Mouse (Mus musculus) kidney, embryonic 14.5 days (tissue): ENCODE measurements around the gene Id2. TPM values are rescaled to one million over a fixed set of nuclear protein-coding genes. Genes with fewer than 3 reads are reported as not detected.

Experiments
- ATAC-seq: fragments of 200-750 bp; cut with Nextera tagmentation; 2 replicates; pipeline ENCODE4 v1.8.0; 2017; ENCODE audit warnings: moderate number of reproducible peaks, mild to moderate bottlenecking, moderate TSS enrichment, moderate library complexity; ENCODE audit not compliant: low FRiP score, low TSS enrichment
- H3K27ac ChIP-seq: fragments of 300-500 bp; sonication (generic); 2 replicates; pipeline ENCODE4 v1.5.1; 2014; ENCODE audit warnings: low read depth, mild to moderate bottlenecking, low read length, moderate library complexity, mixed read lengths
- H3K27me3 ChIP-seq: fragments of 300-500 bp; sonication (generic); 2 replicates; pipeline ENCODE4 v1.6.1; 2014; ENCODE audit warnings: mild to moderate bottlenecking, low read length; ENCODE audit not compliant: control insufficient read depth, insufficient read depth
- H3K36me3 ChIP-seq: fragments of 300-500 bp; sonication (generic); 2 replicates; pipeline ENCODE4 v1.6.1; 2014; ENCODE audit warnings: low read length, mixed read lengths; ENCODE audit not compliant: control insufficient read depth, insufficient read depth
- H3K4me1 ChIP-seq: fragments of 300-500 bp; sonication (generic); 2 replicates; pipeline ENCODE4 v1.6.1; 2014; ENCODE audit warnings: low read length, mixed read lengths; ENCODE audit not compliant: control insufficient read depth, insufficient read depth
- H3K4me2 ChIP-seq: fragments of 300-500 bp; sonication (generic); replicated peaks from 2 replicates; pipeline ENCODE4 v1.6.1; 2014; ENCODE audit warnings: low read depth, mild to moderate bottlenecking, low read length
- H3K4me3 ChIP-seq: fragments of 300-500 bp; sonication (generic); 2 replicates; pipeline ENCODE4 v1.5.1; 2014; ENCODE audit warnings: mild to moderate bottlenecking, low read length
- H3K9ac ChIP-seq: fragments of 300-500 bp; sonication (generic); 2 replicates; pipeline ENCODE4 v1.6.1; 2014; ENCODE audit warnings: low read depth, mild to moderate bottlenecking, low read length, moderate library complexity
- H3K9me3 ChIP-seq: fragments of 300-500 bp; sonication (generic); 2 replicates; pipeline ENCODE4 v1.6.1; 2016; ENCODE audit warnings: low read length; ENCODE audit not compliant: control insufficient read depth
- WGBS: fragments of 180-500 bp; shearing (Covaris S2); extraction: QIAGEN DNeasy Blood & Tissue Kit; methylation state at CpG from one replicate; pipeline ENCODE4 v1.1.7; 2014; 5-methylcytosine and 5-hydroxymethylcytosine counted together
- polyA plus RNA-seq: library from polyadenylated mRNA; unstranded; fragments of >200 nt; fragmentation: Nextera tagmentation; extraction: Ambion mirVana; gene quantifications from 2 replicates; pipeline ENCODE4 v1.2.1, GENCODE M21; 2014

Gene Id2
- polyA plus RNA-seq, 1 experiment from 2014 or later, result 577 TPM

DNA sequence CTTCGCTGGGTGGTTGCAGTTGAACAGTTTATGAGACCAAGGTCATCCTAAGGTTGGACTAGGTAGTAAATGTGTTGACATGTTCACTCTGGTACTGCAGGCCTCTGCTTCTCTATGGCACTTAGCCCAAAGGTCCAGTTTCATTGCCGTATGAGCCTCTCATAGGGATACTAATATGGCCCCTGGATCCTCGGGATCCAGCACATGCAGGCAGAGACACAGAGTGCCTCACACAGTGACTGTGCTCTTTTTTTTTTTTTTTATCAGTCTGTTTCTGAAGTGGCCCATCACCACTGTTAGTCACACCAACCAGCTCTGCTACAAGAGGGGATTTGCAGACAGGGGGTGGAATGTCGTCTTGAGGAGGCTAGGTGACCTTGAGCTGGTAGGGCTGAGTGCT is 23.6 kb downstream of the Id2 start:
- H3K27ac ChIP-seq, result no peak overlapping the region
- H3K4me3 ChIP-seq, result no peak overlapping the region
- H3K9me3 ChIP-seq, result no peaks in the 10 kb centered on the region
- H3K27me3 ChIP-seq, result no peaks in the 10 kb centered on the region
- WGBS, result 43% methylated on average over 4 of the region's 4 CpGs
- no peaks in the 10 kb centered on the region for H3K36me3 ChIP-seq
- no peak overlapping the region for H3K4me2 ChIP-seq
- no peak overlapping the region for H3K9ac ChIP-seq
- no peaks in the 10 kb centered on the region for H3K4me1 ChIP-seq
- ATAC-seq, result no peak

DNA sequence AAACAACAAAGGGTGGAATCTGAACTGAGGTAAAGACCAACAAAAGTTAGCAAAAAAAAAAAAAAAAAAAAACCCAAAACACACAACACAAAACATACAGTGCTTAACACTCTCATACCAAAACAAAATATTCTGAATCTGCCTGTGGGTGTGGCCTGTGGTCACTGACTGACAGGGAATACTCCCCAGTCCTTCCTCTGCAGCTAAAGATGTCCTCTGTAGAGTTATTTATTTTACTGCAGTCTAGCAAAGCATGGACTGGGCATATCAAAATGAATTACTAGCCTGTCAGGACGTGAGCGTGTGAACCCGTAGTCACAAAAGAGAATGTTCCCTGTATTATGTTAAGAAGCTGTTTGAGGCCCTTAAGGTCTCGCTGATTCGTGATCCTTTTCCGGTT is 34.7 kb downstream of the Id2 start:
- Histone ChIP-seq H3K36me3 (peaks cover 17% of the 10 kb centered on the region), H3K27me3 (no peaks in the 10 kb centered on the region), H3K4me1 (0 out of 2 replicates have a peak, but pooled peaks cover 7% of the 10 kb centered on the region), H3K27ac (no peak overlapping the region), H3K9me3 (no peaks in the 10 kb centered on the region), H3K4me2 (no peak overlapping the region), H3K4me3 (no peak overlapping the region), H3K9ac (no peak overlapping the region)
- WGBS, result 26% methylated on average over 6 of the region's 6 CpGs
- peak; percentile 71; the same call in 1 of the 2 replicates for ATAC-seq

DNA sequence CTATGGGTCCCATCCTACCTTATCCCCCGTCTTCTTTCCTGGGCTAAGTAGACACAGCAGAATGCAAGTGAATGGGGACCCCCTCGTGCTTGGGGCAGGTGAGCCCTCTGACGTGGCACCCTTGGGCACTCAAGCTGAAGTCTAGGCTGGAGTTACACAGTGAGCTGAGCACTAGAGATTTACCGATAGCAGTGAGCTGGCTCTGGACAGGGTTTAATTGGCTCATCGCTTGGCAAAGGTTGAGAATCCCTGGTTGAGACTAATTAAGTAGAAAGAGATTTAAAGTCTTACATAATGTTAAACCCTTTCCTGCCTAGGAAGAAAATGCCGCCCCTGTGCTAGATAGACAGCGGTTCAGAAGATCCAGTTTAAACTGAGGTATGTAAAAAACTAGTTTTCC is 36.0 kb downstream of the Id2 start:
- ATAC-seq, result no peak
- WGBS, result 83% methylated on average over 7 of the region's 7 CpGs
- no peaks in the 10 kb centered on the region for H3K27me3 ChIP-seq
- 0 out of 2 replicates have a peak, but pooled peaks cover 7% of the 10 kb centered on the region for H3K4me1 ChIP-seq
- no peak overlapping the region for H3K9ac ChIP-seq
- peaks cover 25% of the 10 kb centered on the region for H3K36me3 ChIP-seq
- H3K4me3 ChIP-seq, result no peak overlapping the region
- no peak overlapping the region for H3K27ac ChIP-seq
- no peak overlapping the region for H3K4me2 ChIP-seq
- H3K9me3 ChIP-seq, result no peaks in the 10 kb centered on the region

DNA sequence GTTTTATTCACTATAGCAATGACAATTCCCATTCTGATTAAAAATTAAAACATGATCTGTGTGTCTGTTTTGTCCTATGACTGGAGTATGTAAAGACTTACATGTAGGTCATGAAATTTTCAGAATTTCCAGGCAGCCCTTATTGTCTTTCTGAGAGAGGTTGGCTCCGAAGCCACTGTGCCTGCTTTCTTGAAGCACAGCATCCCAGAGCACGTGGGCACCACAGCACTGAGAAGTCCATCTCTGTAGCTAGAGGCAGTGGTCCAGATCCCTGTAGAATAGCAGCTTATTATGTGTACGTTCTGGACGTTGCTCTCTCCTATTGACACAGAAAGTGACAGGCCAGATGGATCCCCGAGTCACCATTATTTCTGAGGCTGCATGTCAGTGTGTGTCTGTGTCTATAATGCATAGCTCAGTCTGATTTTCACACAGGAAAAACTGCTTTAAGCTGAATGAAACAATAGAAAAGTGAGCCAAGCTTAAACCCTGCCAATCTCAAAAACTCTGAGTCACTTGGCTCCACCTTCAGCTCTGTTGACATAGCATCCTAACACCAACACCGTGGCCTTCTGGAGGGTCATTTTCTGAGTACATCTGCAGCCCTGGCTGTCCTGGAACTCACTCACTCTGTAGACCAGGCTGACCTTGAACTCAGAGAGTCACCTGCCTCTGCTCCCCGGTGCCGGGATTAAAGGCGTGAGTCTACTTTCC is 37.3 kb downstream of the Id2 start:
- H3K9ac ChIP-seq, result no peak overlapping the region
- H3K9me3 ChIP-seq, result no peaks in the 10 kb centered on the region
- H3K4me2 ChIP-seq, result no peak overlapping the region
- ATAC-seq, result no peak
- no peak overlapping the region for H3K27ac ChIP-seq
- H3K4me3 ChIP-seq, result no peak overlapping the region
- H3K4me1 ChIP-seq, result 0 out of 2 replicates have a peak, but pooled peaks cover 7% of the 10 kb centered on the region
- WGBS, result 85% methylated on average over 9 of the region's 9 CpGs
- no peaks in the 10 kb centered on the region for H3K27me3 ChIP-seq
- H3K36me3 ChIP-seq, result peaks cover 30% of the 10 kb centered on the region

DNA sequence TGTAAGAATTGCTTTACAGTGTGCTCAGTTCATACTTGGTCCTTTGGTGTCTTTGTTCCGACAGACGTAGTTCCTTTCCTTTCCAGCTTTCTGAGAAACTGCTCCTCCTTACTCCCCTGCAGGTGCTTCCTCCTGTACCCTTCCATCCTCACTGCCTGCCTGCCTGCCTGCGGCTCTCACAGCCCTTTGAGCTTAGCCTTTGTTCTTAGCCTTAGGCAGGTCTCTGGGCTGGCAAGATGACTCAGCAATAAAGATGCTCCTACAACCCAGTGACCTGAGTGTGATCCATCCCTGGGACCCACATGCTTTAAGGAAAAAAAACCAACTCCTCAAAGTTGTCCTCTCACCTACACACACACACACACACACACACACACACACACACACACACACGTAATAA is 42.0 kb downstream of the Id2 start:
- no peak for ATAC-seq
- no peak overlapping the region for H3K4me2 ChIP-seq
- H3K4me1 ChIP-seq, result no peaks in the 10 kb centered on the region
- H3K9ac ChIP-seq, result no peak overlapping the region
- H3K27me3 ChIP-seq, result no peaks in the 10 kb centered on the region
- peaks cover 50% of the 10 kb centered on the region for H3K36me3 ChIP-seq
- no peak overlapping the region for H3K27ac ChIP-seq
- H3K9me3 ChIP-seq, result no peaks in the 10 kb centered on the region
- 65% methylated on average over 4 of the region's 4 CpGs for WGBS
- no peak overlapping the region for H3K4me3 ChIP-seq

DNA sequence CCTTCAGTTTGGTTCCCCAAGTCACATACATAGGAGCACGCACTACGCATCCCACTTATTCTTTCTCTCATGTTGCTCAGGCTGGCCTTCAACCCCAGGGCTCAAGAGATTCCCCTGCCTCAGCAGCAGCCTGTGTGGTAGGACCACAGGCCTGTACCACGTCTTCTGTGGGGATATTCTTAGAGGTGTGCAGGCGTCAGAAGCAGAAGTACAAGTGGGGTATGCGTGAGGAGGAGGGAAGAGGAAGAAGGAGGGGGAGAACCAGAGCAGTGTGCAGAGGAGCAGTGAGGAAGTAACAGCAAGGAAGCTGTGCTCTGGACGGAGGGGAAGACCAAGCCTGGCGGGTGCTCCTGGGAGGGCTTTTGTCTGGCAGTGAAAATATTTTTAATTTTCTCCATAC is 42.4 kb downstream of the Id2 start:
- Histone ChIP-seq H3K4me2 (no peak overlapping the region), H3K27ac (no peak overlapping the region), H3K36me3 (peaks cover 51% of the 10 kb centered on the region), H3K27me3 (no peaks in the 10 kb centered on the region), H3K9me3 (no peaks in the 10 kb centered on the region), H3K4me3 (no peak overlapping the region), H3K4me1 (no peaks in the 10 kb centered on the region), H3K9ac (no peak overlapping the region)
- 80% methylated on average over 7 of the region's 7 CpGs for WGBS
- ATAC-seq, result no peak

DNA sequence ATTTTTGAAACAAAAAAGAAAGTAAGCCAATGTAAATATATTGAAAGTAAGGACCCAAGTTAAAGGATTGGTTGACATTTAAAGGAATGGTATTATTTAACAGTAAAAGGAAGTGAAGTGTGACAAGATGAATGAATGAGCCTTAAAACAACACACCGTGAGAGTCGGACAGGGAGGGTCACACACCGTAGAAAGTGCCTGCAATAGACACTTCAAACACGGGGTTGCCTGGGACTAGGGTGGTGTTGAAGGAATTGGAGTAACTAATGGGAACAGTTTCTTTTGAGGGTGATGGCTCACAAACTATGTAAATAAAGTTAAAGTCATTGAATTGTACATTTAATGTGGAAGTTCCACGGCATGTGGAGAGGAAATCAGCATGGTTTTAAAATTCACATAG is 47.7 kb downstream of the Id2 start:
- H3K27me3 ChIP-seq, result no peaks in the 10 kb centered on the region
- H3K4me3 ChIP-seq, result no peak overlapping the region
- ATAC-seq, result no peak
- H3K27ac ChIP-seq, result no peak overlapping the region
- peaks cover 17% of the 10 kb centered on the region for H3K36me3 ChIP-seq
- no peaks in the 10 kb centered on the region for H3K9me3 ChIP-seq
- WGBS, result 7% methylated on average over 5 of the region's 5 CpGs
- H3K4me2 ChIP-seq, result no peak overlapping the region
- H3K9ac ChIP-seq, result no peak overlapping the region
- H3K4me1 ChIP-seq, result 0 out of 2 replicates have a peak, but pooled peaks cover 3% of the 10 kb centered on the region

DNA sequence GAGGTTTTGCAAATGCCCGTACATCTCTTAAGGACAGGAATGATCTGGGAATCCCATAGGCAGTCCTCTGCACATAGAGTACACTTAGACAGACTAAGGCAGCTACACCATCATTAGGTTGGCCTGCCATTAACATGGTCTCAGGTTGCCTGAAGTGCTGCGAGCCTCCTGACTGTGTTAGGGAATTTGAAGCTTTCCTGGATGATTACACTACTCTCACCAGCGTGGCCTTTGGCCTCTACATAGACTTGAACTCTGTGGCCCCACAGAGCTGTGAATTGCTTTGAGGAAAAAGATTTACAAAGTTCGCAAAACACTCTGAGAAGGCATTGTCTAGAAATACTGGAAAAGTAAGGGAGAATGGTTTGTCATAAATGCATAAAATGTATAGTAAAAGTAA is 52.4 kb downstream of the Id2 start:
- Histone ChIP-seq H3K4me2 (no peak overlapping the region), H3K27ac (no peak overlapping the region), H3K4me3 (no peak overlapping the region), H3K27me3 (no peaks in the 10 kb centered on the region), H3K36me3 (peaks cover 9% of the 10 kb centered on the region), H3K4me1 (0 out of 2 replicates have a peak, but pooled peaks cover 3% of the 10 kb centered on the region), H3K9ac (no peak overlapping the region), H3K9me3 (no peaks in the 10 kb centered on the region)
- WGBS, result 63% methylated on average over 4 of the region's 4 CpGs
- ATAC-seq, result no peak

DNA sequence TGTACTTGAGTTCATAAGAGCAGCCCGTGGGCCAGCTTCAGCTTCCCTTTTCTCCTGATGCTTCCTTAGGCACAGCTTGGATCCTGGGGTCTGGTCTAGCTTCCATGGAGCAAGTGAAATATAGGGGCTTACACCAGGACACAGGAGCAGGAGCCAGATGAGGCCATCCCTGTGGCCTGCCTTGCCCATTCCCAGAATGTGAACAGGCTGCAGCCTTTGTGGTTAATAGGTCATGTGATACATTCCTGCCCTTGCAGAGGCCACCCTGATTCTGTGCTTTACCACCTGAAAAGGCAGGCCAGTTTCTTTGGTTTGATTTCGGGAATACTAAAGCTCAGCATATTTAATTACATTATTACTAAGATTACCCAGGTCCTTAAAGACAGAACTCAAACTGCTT is 52.9 kb downstream of the Id2 start:
- no peak overlapping the region for H3K4me2 ChIP-seq
- H3K4me3 ChIP-seq, result no peak overlapping the region
- H3K4me1 ChIP-seq, result no peaks in the 10 kb centered on the region
- H3K36me3 ChIP-seq, result peaks cover 9% of the 10 kb centered on the region
- no peak overlapping the region for H3K9ac ChIP-seq
- H3K27ac ChIP-seq, result no peak overlapping the region
- H3K9me3 ChIP-seq, result no peaks in the 10 kb centered on the region
- ATAC-seq, result no peak
- no peaks in the 10 kb centered on the region for H3K27me3 ChIP-seq
- WGBS, result 83% methylated on average over 2 of the region's 2 CpGs
